Mouse (Mus musculus) midbrain, embryonic 13.5 days (tissue): ENCODE results near the gene Gtf2ird1. TPM values are rescaled to one million over a fixed set of nuclear protein-coding genes. Genes with fewer than 3 reads are reported as not detected.
"Not testable (repeated sequence)": the region's sequence is repeated elsewhere in the genome, so short reads cannot be mapped to it uniquely, and the experiment has no call there.

Source experiments
- ATAC-seq: fragments of 200-750 bp; cut with Nextera tagmentation; 2 replicates; pipeline ENCODE4 v1.8.0; 2017; ENCODE audit warnings: mild to moderate bottlenecking, moderate TSS enrichment, moderate library complexity
- H3K27ac ChIP-seq: fragments of 300-500 bp; sonication (generic); 2 replicates; pipeline ENCODE4 v1.5.1; 2015; ENCODE audit warnings: inconsistent platforms, mild to moderate bottlenecking, moderate library complexity
- H3K27me3 ChIP-seq: fragments of 300-500 bp; sonication (generic); 2 replicates; pipeline ENCODE4 v1.6.1; 2015; ENCODE audit warnings: mild to moderate bottlenecking, inconsistent platforms
- H3K36me3 ChIP-seq: fragments of 300-500 bp; sonication (generic); 2 replicates; pipeline ENCODE4 v1.6.1; 2015; ENCODE audit warnings: mild to moderate bottlenecking, inconsistent platforms
- H3K4me1 ChIP-seq: fragments of 300-500 bp; sonication (generic); replicated peaks from 2 replicates; pipeline ENCODE4 v1.6.1; 2015; ENCODE audit warnings: inconsistent platforms
- H3K4me2 ChIP-seq: fragments of 300-500 bp; sonication (generic); replicated peaks from 2 replicates; pipeline ENCODE4 v1.6.1; 2015; ENCODE audit warnings: moderate library complexity, mild to moderate bottlenecking, inconsistent platforms
- H3K4me3 ChIP-seq: fragments of 300-500 bp; sonication (generic); replicated peaks from 2 replicates; pipeline ENCODE4 v1.5.1; 2015; ENCODE audit warnings: mild to moderate bottlenecking, inconsistent platforms
- H3K9ac ChIP-seq: fragments of 300-500 bp; sonication (generic); replicated peaks from 2 replicates; pipeline ENCODE4 v1.6.1; 2015; ENCODE audit warnings: mild to moderate bottlenecking, inconsistent platforms
- H3K9me3 ChIP-seq: fragments of 300-500 bp; sonication (generic); 2 replicates; pipeline ENCODE4 v1.6.1; 2016; ENCODE audit warnings: mild to moderate bottlenecking, inconsistent platforms
- WGBS: fragments of 180-500 bp; shearing (Covaris S2); methylation state at CpG from one replicate; pipeline ENCODE4 v1.1.7; 2015; 5-methylcytosine and 5-hydroxymethylcytosine counted together
- polyA plus RNA-seq: library from polyadenylated mRNA; unstranded; fragments of >200 nt; fragmentation: Nextera tagmentation; extraction: Ambion mirVana; gene quantifications from 2 replicates; pipeline ENCODE4 v1.2.1, GENCODE M21; 2015

Gene Gtf2ird1
- polyA plus RNA-seq, 1 experiment from 2014 or later: 96.6 TPM

- Histone ChIP-seq H3K9me3 (no peaks in the 10 kb centered on the region), H3K4me2 (no peak overlapping the region), H3K9ac (no peak overlapping the region), H3K27ac (no peak overlapping the region), H3K4me1 (no peaks in the 10 kb centered on the region), H3K36me3 (peaks cover 69% of the 10 kb centered on the region), H3K4me3 (no peak overlapping the region), H3K27me3 (no peaks in the 10 kb centered on the region)
- ATAC-seq: no peak
- 89% methylated on average over 12 of the region's 12 CpGs for WGBS
Measured at GRCm38 (mm10) chr5:134490465-134490864, 33.9 kb upstream of the Gtf2ird1 start.

GRCm38 (mm10) chr5:134489583-134489982 is 33.1 kb upstream of the Gtf2ird1 start:
- H3K27ac ChIP-seq: no peak overlapping the region
- H3K9me3 ChIP-seq: no peaks in the 10 kb centered on the region
- WGBS: 30% methylated on average over 9 of the region's 9 CpGs
- ATAC-seq: no peak
- no peaks in the 10 kb centered on the region for H3K27me3 ChIP-seq
- H3K4me1 ChIP-seq: no peaks in the 10 kb centered on the region
- peaks cover 60% of the 10 kb centered on the region for H3K36me3 ChIP-seq
- no peak overlapping the region for H3K9ac ChIP-seq
- H3K4me3 ChIP-seq: no peak overlapping the region
- H3K4me2 ChIP-seq: no peak overlapping the region

GRCm38 (mm10) chr5:134488596-134488995 is 32.1 kb upstream of the Gtf2ird1 start:
- H3K4me1 ChIP-seq: no peaks in the 10 kb centered on the region
- no peaks in the 10 kb centered on the region for H3K9me3 ChIP-seq
- no peak overlapping the region for H3K4me3 ChIP-seq
- H3K36me3 ChIP-seq: peaks cover 51% of the 10 kb centered on the region
- no peak overlapping the region for H3K4me2 ChIP-seq
- H3K27me3 ChIP-seq: no peaks in the 10 kb centered on the region
- 91% methylated on average over 4 of the region's 4 CpGs for WGBS
- no peak overlapping the region for H3K9ac ChIP-seq
- H3K27ac ChIP-seq: no peak overlapping the region
- no peak for ATAC-seq

GRCm38 (mm10) chr5:134488042-134488441 is 31.5 kb upstream of the Gtf2ird1 start:
- Histone ChIP-seq H3K36me3 (peaks cover 45% of the 10 kb centered on the region), H3K9me3 (no peaks in the 10 kb centered on the region), H3K4me3 (no peak overlapping the region), H3K4me1 (no peaks in the 10 kb centered on the region), H3K27ac (no peak overlapping the region), H3K9ac (no peak overlapping the region), H3K27me3 (no peaks in the 10 kb centered on the region), H3K4me2 (no peak overlapping the region)
- no peak for ATAC-seq
- 88% methylated on average over 10 of the region's 10 CpGs for WGBS

GRCm38 (mm10) chr5:134485900-134486665 is 29.6 kb upstream of the Gtf2ird1 start:
- WGBS: 62% methylated on average over 13 of the region's 13 CpGs
- no peaks in the 10 kb centered on the region for H3K27me3 ChIP-seq
- H3K27ac ChIP-seq: no peak overlapping the region
- peak; percentile 75 for ATAC-seq
- H3K9me3 ChIP-seq: no peaks in the 10 kb centered on the region
- no peak overlapping the region for H3K4me2 ChIP-seq
- H3K4me3 ChIP-seq: no peak overlapping the region
- H3K9ac ChIP-seq: peak overlapping the region; percentile 29; the same call in 1 of the 2 replicates
- H3K4me1 ChIP-seq: no peaks in the 10 kb centered on the region
- H3K36me3 ChIP-seq: peaks cover 28% of the 10 kb centered on the region

- Histone ChIP-seq H3K27ac (no peak overlapping the region), H3K9ac (peak overlapping the region; percentile 29; the same call in 1 of the 2 replicates), H3K4me2 (no peak overlapping the region), H3K4me1 (no peaks in the 10 kb centered on the region), H3K4me3 (no peak overlapping the region), H3K9me3 (no peaks in the 10 kb centered on the region), H3K27me3 (no peaks in the 10 kb centered on the region), H3K36me3 (peaks cover 19% of the 10 kb centered on the region)
- 88% methylated on average over 7 of the region's 7 CpGs for WGBS
- ATAC-seq: peak; percentile 41; the same call in 1 of the 2 replicates
Measured at GRCm38 (mm10) chr5:134485183-134485730, 28.7 kb upstream of the Gtf2ird1 start.

- ATAC-seq: no peak
- no peak overlapping the region for H3K4me3 ChIP-seq
- H3K4me2 ChIP-seq: no peak overlapping the region
- WGBS: 89% methylated on average over 1 of the region's 1 CpGs
- no peaks in the 10 kb centered on the region; the same call in 1 of the 2 replicates for H3K36me3 ChIP-seq
- no peak overlapping the region for H3K27ac ChIP-seq
- no peaks in the 10 kb centered on the region for H3K27me3 ChIP-seq
- no peaks in the 10 kb centered on the region for H3K4me1 ChIP-seq
- no peak overlapping the region for H3K9ac ChIP-seq
- no peaks in the 10 kb centered on the region for H3K9me3 ChIP-seq
Measured at GRCm38 (mm10) chr5:134483291-134483690, 26.8 kb upstream of the Gtf2ird1 start.

- H3K9ac ChIP-seq: no peak overlapping the region
- H3K36me3 ChIP-seq: no peaks in the 10 kb centered on the region
- H3K27ac ChIP-seq: no peak overlapping the region
- no peaks in the 10 kb centered on the region for H3K4me1 ChIP-seq
- no peaks in the 10 kb centered on the region for H3K9me3 ChIP-seq
- H3K4me2 ChIP-seq: no peak overlapping the region
- no peaks in the 10 kb centered on the region for H3K27me3 ChIP-seq
- WGBS: 61% methylated on average over 11 of the region's 11 CpGs
- H3K4me3 ChIP-seq: no peak overlapping the region
- no peak for ATAC-seq
Measured at GRCm38 (mm10) chr5:134482331-134482730, 25.8 kb upstream of the Gtf2ird1 start.

GRCm38 (mm10) chr5:134478886-134479285 is 22.4 kb upstream of the Gtf2ird1 start:
- not testable (repeated sequence) for H3K4me3 ChIP-seq, H3K4me2 ChIP-seq, H3K27ac ChIP-seq, H3K9ac ChIP-seq, H3K4me1 ChIP-seq, H3K27me3 ChIP-seq, H3K36me3 ChIP-seq, H3K9me3 ChIP-seq, ATAC-seq

- WGBS: 95% methylated on average over 7 of the region's 7 CpGs
- H3K4me3 ChIP-seq, H3K27me3 ChIP-seq, H3K27ac ChIP-seq, H3K9ac ChIP-seq, ATAC-seq, H3K9me3 ChIP-seq, H3K4me2 ChIP-seq, H3K36me3 ChIP-seq, H3K4me1 ChIP-seq: not testable (repeated sequence)
Measured at GRCm38 (mm10) chr5:134475686-134476085, 19.2 kb upstream of the Gtf2ird1 start.

GRCm38 (mm10) chr5:134475006-134475605 is 18.6 kb upstream of the Gtf2ird1 start:
- Histone ChIP-seq H3K4me3 (no peak overlapping the region), H3K4me1 (no peaks in the 10 kb centered on the region), H3K9ac (no peak overlapping the region), H3K27me3 (no peaks in the 10 kb centered on the region), H3K9me3 (no peaks in the 10 kb centered on the region), H3K4me2 (no peak overlapping the region), H3K36me3 (no peaks in the 10 kb centered on the region), H3K27ac (no peak overlapping the region)
- WGBS: 92% methylated on average over 6 of the region's 6 CpGs
- no peak for ATAC-seq

GRCm38 (mm10) chr5:134473902-134474301 is 17.4 kb upstream of the Gtf2ird1 start:
- H3K27ac ChIP-seq: no peak overlapping the region
- H3K4me1 ChIP-seq: no peaks in the 10 kb centered on the region
- 84% methylated on average over 2 of the region's 2 CpGs for WGBS
- no peak overlapping the region for H3K9ac ChIP-seq
- H3K27me3 ChIP-seq: no peaks in the 10 kb centered on the region
- no peak for ATAC-seq
- no peak overlapping the region for H3K4me2 ChIP-seq
- H3K36me3 ChIP-seq: no peaks in the 10 kb centered on the region
- no peak overlapping the region for H3K4me3 ChIP-seq
- H3K9me3 ChIP-seq: no peaks in the 10 kb centered on the region
